1 mouse cellular context compared by ENCODE assay signal in genomic region chr11:97029686-97030417, GRCm38 (mm10).
A peak's percentile ranks its signal among the peaks of the same experiment; 100 is the strongest.
TF ChIP-seq lines count a peak whose summit lies in the region.

Scrn2 (plus strand) TSS chr11:97029938.

TF ChIP-seq in CH12.LX, 34 proteins besides CTCF, POLR2A, EP300 and RAD21 (continued from another document):
- TF ChIP-seq HCFC1 (IDR thresholded peaks at IDR 0.05; ENCODE audit: low read depth, low read length) (peak; percentile 64; the same call in 1 of the 2 replicates), SIN3A (IDR thresholded peaks at IDR 0.05; ENCODE audit: low read length) (peak; percentile 82; the same call in 1 of the 2 replicates), KAT2A (IDR thresholded peaks at IDR 0.05; ENCODE audit: insufficient replicate concordance, low read length) (no peak), MEF2A (IDR thresholded peaks at IDR 0.05; ENCODE audit: borderline replicate concordance, low read depth, low read length) (peak; percentile 44; the same call in 1 of the 2 replicates), BHLHE40 (IDR thresholded peaks at IDR 0.05; ENCODE audit: low read depth, low read length) (0 out of 2 replicates have a peak, but pooled peaks have one; percentile 46), JUND (conservative IDR thresholded peaks at IDR 0.05; ENCODE audit: low read depth, low read length) (no peak), TBP (conservative IDR thresholded peaks at IDR 0.05; ENCODE audit: low read depth, low read length) (peak; percentile 60; the same call in 1 of the 2 replicates), USF1 (IDR thresholded peaks at IDR 0.05; ENCODE audit: low read depth, low read length) (0 out of 2 replicates have a peak, but pooled peaks have one; percentile 3), CHD1 (IDR thresholded peaks at IDR 0.05; ENCODE audit: low read depth, low read length) (no peak), IRF4 (IDR thresholded peaks at IDR 0.05; ENCODE audit: low read depth, low read length) (peak; percentile 8; the same call in 1 of the 2 replicates), E2F4 (IDR thresholded peaks at IDR 0.05; ENCODE audit: insufficient replicate concordance, low read depth, low read length) (no peak; the same call in 1 of the 2 replicates), GABPA (IDR thresholded peaks at IDR 0.05; ENCODE audit: insufficient replicate concordance, low read depth, low read length) (no peak), RCOR1 (conservative IDR thresholded peaks at IDR 0.05; ENCODE audit: low read depth, low read length) (no peak), NRF1 (IDR thresholded peaks at IDR 0.05; ENCODE audit: low read depth, low read length) (peak; percentile 91), MAFK (IDR thresholded peaks at IDR 0.05; ENCODE audit: insufficient replicate concordance, low read length) (no peak), MAX (IDR thresholded peaks at IDR 0.05; ENCODE audit: low read length) (peak; percentile 76)
